Mouse (Mus musculus) T-helper 17 cell (primary cell): ENCODE measurements at regions not wholly inside any gene's neighbourhood (a gene's known extent, or its start where the extent isn't known, plus 50 kb on each side); places are given as distances from the start of the nearest gene placed in this dataset.
"Not testable (repeated sequence)": the region's sequence is repeated elsewhere in the genome, so short reads cannot be mapped to it uniquely, and the experiment has no call there.

ENCODE experiments used
- in situ Hi-C, 2 experiments: fragments of 300-600 bp; cut with MboI, MseI; formaldehyde crosslinking; loops; 1 replicate in 1 of 2; 2 replicates in 1 of 2; pipeline ENCODE4 v1.15.1; 2025; ENCODE audit warnings: high pct_unique_total_duplicates in 2 of 2

- in situ Hi-C loops: loop anchor here in 1 of 2 experiments (5.0 kb wide), 1 partner anchor 92 kb away; no protein-coding TSS in a partner anchor
Observed at GRCm38 (mm10) chr3:138609749-138610148, 83.8 kb downstream of the Eif4e start.

GRCm38 (mm10) chr3:138612884-138613653 lies 87.1 kb downstream of the Eif4e start:
- in situ Hi-C loops: loop anchor here in 1 of 2 experiments (5.0 kb wide), 1 partner anchor 96 kb away; no protein-coding TSS in a partner anchor

GRCm38 (mm10) chr3:138613680-138614079 lies 87.7 kb downstream of the Eif4e start:
- in situ Hi-C loops: loop anchor here in 1 of 2 experiments (5.0 kb wide), 1 partner anchor 96 kb away; no protein-coding TSS in a partner anchor

GRCm38 (mm10) chr3:138614899-138615298 lies 88.9 kb downstream of the Eif4e start:
- in situ Hi-C loops: loop anchor here in 1 of 2 experiments (5.0 kb wide), 1 partner anchor 98 kb away; no protein-coding TSS in a partner anchor

GRCm38 (mm10) chr3:138620263-138620662 lies 94.3 kb downstream of the Eif4e start:
- in situ Hi-C loops: loop anchor here in 1 of 2 experiments (10.0 kb wide), 1 partner anchor 245 kb away; no protein-coding TSS in a partner anchor

- in situ Hi-C loops: loop anchor here in 1 of 2 experiments (10.0 kb wide), 1 partner anchor 249 kb away; no protein-coding TSS in a partner anchor
Observed at GRCm38 (mm10) chr3:138624128-138624527, 98.1 kb downstream of the Eif4e start.

GRCm38 (mm10) chr3:138626230-138626629 lies 100.3 kb downstream of the Eif4e start:
- in situ Hi-C loops: loop anchor here in 1 of 2 experiments (10.0 kb wide), 1 partner anchor 251 kb away; no protein-coding TSS in a partner anchor

GRCm38 (mm10) chr3:138630231-138630630 lies 104.3 kb downstream of the Eif4e start:
- in situ Hi-C loops: no loop called here

- in situ Hi-C loops: no loop called here
Observed at GRCm38 (mm10) chr3:138632086-138632485, 106.1 kb downstream of the Eif4e start.

- in situ Hi-C loops: loop anchor here (5.0 to 10.0 kb wide), 2 partner anchors 183 to 275 kb away; no protein-coding TSS in a partner anchor
Observed at GRCm38 (mm10) chr3:138642026-138642425, 100.0 kb upstream of the Tspan5 start.

GRCm38 (mm10) chr3:138643951-138644285 lies 98.1 kb upstream of the Tspan5 start:
- in situ Hi-C loops: loop anchor here (5.0 to 10.0 kb wide), 2 partner anchors 181 to 273 kb away; no protein-coding TSS in a partner anchor

- in situ Hi-C loops: loop anchor here (5.0 to 10.0 kb wide), 2 partner anchors 180 to 273 kb away; no protein-coding TSS in a partner anchor
Observed at GRCm38 (mm10) chr3:138644286-138644951, 97.6 kb upstream of the Tspan5 start.

- in situ Hi-C loops: loop anchor here in 1 of 2 experiments (10.0 kb wide), 1 partner anchor 179 kb away; no protein-coding TSS in a partner anchor
Observed at GRCm38 (mm10) chr3:138645320-138645719, 96.7 kb upstream of the Tspan5 start.

GRCm38 (mm10) chr3:138649699-138650098 lies 92.3 kb upstream of the Tspan5 start:
- in situ Hi-C loops: loop anchor here in 1 of 2 experiments (10.0 kb wide), 1 partner anchor 175 kb away; no protein-coding TSS in a partner anchor

GRCm38 (mm10) chr3:138650671-138651070 lies 91.3 kb upstream of the Tspan5 start:
- in situ Hi-C loops: not testable (repeated sequence)

GRCm38 (mm10) chr3:138651361-138652205 lies 90.4 kb upstream of the Tspan5 start:
- in situ Hi-C loops: no loop called here

- in situ Hi-C loops: no loop called here
Observed at GRCm38 (mm10) chr3:138652206-138652605, 89.8 kb upstream of the Tspan5 start.

GRCm38 (mm10) chr3:138652685-138653084 lies 89.3 kb upstream of the Tspan5 start:
- in situ Hi-C loops: no loop called here

GRCm38 (mm10) chr3:138653549-138654246 lies 88.3 kb upstream of the Tspan5 start:
- in situ Hi-C loops: no loop called here
